Mouse (Mus musculus) MEL (cell line): ENCODE results near the gene Ano10.

Experiments
- CTCF ChIP-seq, 3 experiments: IDR thresholded peaks in 2 of 3; conservative IDR thresholded peaks in 1 of 3; 2 replicates each; pipeline ENCODE4 v1.5.1; 2011 to 2012; ENCODE audit warnings: low read length in 3 of 3, low read depth in 2 of 3, mild to moderate bottlenecking in 2 of 3, improper control_type of control experiment in 1 of 3, inconsistent platforms in 1 of 3, mixed read lengths in 1 of 3, moderate library complexity in 1 of 3; ENCODE audit not compliant: control insufficient read depth in 1 of 3, insufficient read depth in 1 of 3, poor library complexity in 1 of 3, severe bottlenecking in 1 of 3
- EP300 ChIP-seq, 2 experiments: IDR thresholded peaks; 2 replicates each; pipeline ENCODE4 v1.6.1; 2011; ENCODE audit warnings: improper control_type of control experiment in 2 of 2, low read length in 2 of 2, low read depth in 1 of 2, mild to moderate bottlenecking in 1 of 2
- GATA1 ChIP-seq: IDR thresholded peaks from 2 replicates; pipeline ENCODE4 v1.6.1; 2011; ENCODE audit warnings: low read depth, low read length, improper control_type of control experiment
- MAFK ChIP-seq: IDR thresholded peaks from 2 replicates; pipeline ENCODE4 v1.6.1; 2011; ENCODE audit warnings: low read depth, mild to moderate bottlenecking, low read length, improper control_type of control experiment, borderline replicate concordance

GRCm38 (mm10) chr9:122294242-122294881 is at the start of gene Ano10:
- TF ChIP-seq EP300 (IDR thresholded peaks at IDR 0.05; ENCODE audit: low read depth in 1 of 2, low read length in 2 of 2): no peak
- TF ChIP-seq MAFK: no peak
- no peak for TF ChIP-seq CTCF (IDR thresholded peaks at IDR 0.05 in 2 of 3, conservative IDR thresholded peaks at IDR 0.05 in 1 of 3; ENCODE audit: control insufficient read depth in 1 of 3, insufficient read depth in 1 of 3, low read depth in 2 of 3, low read length in 3 of 3, poor library complexity in 1 of 3, severe bottlenecking in 1 of 3)
- no peak for TF ChIP-seq GATA1
